Mouse (Mus musculus) megakaryocyte, embryonic 14.5 days (primary cell): Measurements from ENCODE around the gene Foxd1. TPM values are rescaled to one million over a fixed set of nuclear protein-coding genes. Genes with fewer than 3 reads are reported as not detected.

Experiments used
- H3K27me3 ChIP-seq: replicated peaks from 2 replicates; pipeline ENCODE3; 2012; ENCODE audit warnings: inconsistent platforms
- H3K36me3 ChIP-seq: replicated peaks from 2 replicates; pipeline ENCODE3; 2012; ENCODE audit warnings: low read length, inconsistent platforms, mixed read lengths
- H3K4me1 ChIP-seq: 2 replicates; pipeline ENCODE4 v1.6.1; 2012; ENCODE audit warnings: inconsistent platforms
- H3K4me3 ChIP-seq: replicated peaks from 2 replicates; pipeline ENCODE3; 2012; ENCODE audit warnings: moderate library complexity, mild to moderate bottlenecking, inconsistent platforms
- H3K9me3 ChIP-seq: 2 replicates; pipeline ENCODE4 v1.6.1; 2012; ENCODE audit warnings: inconsistent platforms
- FLI1 ChIP-seq: IDR thresholded peaks from 2 replicates; pipeline ENCODE4 v1.6.1; 2012; ENCODE audit warnings: low read length, inconsistent platforms, mixed read lengths
- GATA1 ChIP-seq: IDR thresholded peaks from 3 replicates; pipeline ENCODE4 v1.6.1; 2012; ENCODE audit warnings: mixed read lengths, low read length, inconsistent platforms, borderline replicate concordance
- polyA plus RNA-seq: library from polyadenylated mRNA; stranded (reverse); fragments of >175 nt; gene quantifications from 2 replicates; pipeline ENCODE4 v1.2.3, GENCODE M21; 2012; ENCODE audit warnings: low replicate concordance; ENCODE audit not compliant: insufficient read depth

Foxd1 gene
- polyA plus RNA-seq, 1 experiment, result 0.02 TPM

GRCm38 (mm10) chr13:98382751-98383150 is 28.7 kb downstream of the Foxd1 start:
- Histone ChIP-seq H3K4me1 (no peaks in the 10 kb centered on the region), H3K9me3 (peaks cover 27% of the 10 kb centered on the region), H3K4me3 (no peak overlapping the region), H3K27me3 (peaks cover 15% of the 10 kb centered on the region), H3K36me3 (no peaks in the 10 kb centered on the region)
- TF ChIP-seq GATA1 (no peak), FLI1 (no peak)

- H3K9me3 ChIP-seq, result peaks cover 27% of the 10 kb centered on the region
- no peaks in the 10 kb centered on the region for H3K36me3 ChIP-seq
- TF ChIP-seq FLI1, result no peak
- H3K27me3 ChIP-seq, result peaks cover 27% of the 10 kb centered on the region
- H3K4me3 ChIP-seq, result no peak overlapping the region
- H3K4me1 ChIP-seq, result no peaks in the 10 kb centered on the region
Measured at GRCm38 (mm10) chr13:98383911-98384498, 30.0 kb downstream of the Foxd1 start.

GRCm38 (mm10) chr13:98385877-98386276 is 31.8 kb downstream of the Foxd1 start:
- no peak overlapping the region for H3K4me3 ChIP-seq
- no peaks in the 10 kb centered on the region for H3K4me1 ChIP-seq
- H3K27me3 ChIP-seq, result peaks cover 45% of the 10 kb centered on the region
- H3K9me3 ChIP-seq, result peaks cover 22% of the 10 kb centered on the region
- no peaks in the 10 kb centered on the region for H3K36me3 ChIP-seq
- TF ChIP-seq GATA1, result no peak
- no peak for TF ChIP-seq FLI1

GRCm38 (mm10) chr13:98389092-98389491 is 35.0 kb downstream of the Foxd1 start:
- Histone ChIP-seq H3K4me3 (no peak overlapping the region), H3K36me3 (no peaks in the 10 kb centered on the region), H3K27me3 (peaks cover 63% of the 10 kb centered on the region), H3K9me3 (peaks cover 11% of the 10 kb centered on the region), H3K4me1 (peaks cover 3% of the 10 kb centered on the region; the same call in 1 of the 2 replicates)
- TF ChIP-seq GATA1 (no peak), FLI1 (no peak)

- H3K36me3 ChIP-seq, result no peaks in the 10 kb centered on the region
- peaks cover 11% of the 10 kb centered on the region for H3K9me3 ChIP-seq
- H3K27me3 ChIP-seq, result peaks cover 63% of the 10 kb centered on the region
- no peak overlapping the region for H3K4me3 ChIP-seq
- peaks cover 3% of the 10 kb centered on the region; the same call in 1 of the 2 replicates for H3K4me1 ChIP-seq
- no peak for TF ChIP-seq FLI1
Measured at GRCm38 (mm10) chr13:98390363-98390762, 36.3 kb downstream of the Foxd1 start.

GRCm38 (mm10) chr13:98390771-98391634 is 37.0 kb downstream of the Foxd1 start:
- no peaks in the 10 kb centered on the region for H3K36me3 ChIP-seq
- TF ChIP-seq FLI1 (no peak), GATA1 (no peak)
- no peak overlapping the region for H3K4me3 ChIP-seq
- peaks cover 11% of the 10 kb centered on the region for H3K9me3 ChIP-seq
- peaks cover 3% of the 10 kb centered on the region; the same call in 1 of the 2 replicates for H3K4me1 ChIP-seq
- H3K27me3 ChIP-seq, result peaks cover 63% of the 10 kb centered on the region

- H3K27me3 ChIP-seq, result peaks cover 63% of the 10 kb centered on the region
- no peak overlapping the region for H3K4me3 ChIP-seq
- no peak for TF ChIP-seq FLI1
- TF ChIP-seq GATA1, result no peak
- H3K9me3 ChIP-seq, result peaks cover 7% of the 10 kb centered on the region
- peaks cover 3% of the 10 kb centered on the region; the same call in 1 of the 2 replicates for H3K4me1 ChIP-seq
- H3K36me3 ChIP-seq, result no peaks in the 10 kb centered on the region
Measured at GRCm38 (mm10) chr13:98391635-98391990, 37.6 kb downstream of the Foxd1 start.

GRCm38 (mm10) chr13:98392031-98392430 is 38.0 kb downstream of the Foxd1 start:
- peaks cover 63% of the 10 kb centered on the region for H3K27me3 ChIP-seq
- H3K4me3 ChIP-seq, result no peak overlapping the region
- H3K36me3 ChIP-seq, result no peaks in the 10 kb centered on the region
- H3K9me3 ChIP-seq, result peaks cover 11% of the 10 kb centered on the region
- TF ChIP-seq FLI1, result no peak
- TF ChIP-seq GATA1, result no peak
- H3K4me1 ChIP-seq, result peaks cover 3% of the 10 kb centered on the region; the same call in 1 of the 2 replicates

GRCm38 (mm10) chr13:98393356-98394070 is 39.5 kb downstream of the Foxd1 start:
- H3K27me3 ChIP-seq, result peaks cover 59% of the 10 kb centered on the region
- TF ChIP-seq GATA1 (no peak), FLI1 (no peak)
- H3K9me3 ChIP-seq, result peaks cover 11% of the 10 kb centered on the region
- no peak overlapping the region for H3K4me3 ChIP-seq
- peaks cover 3% of the 10 kb centered on the region; the same call in 1 of the 2 replicates for H3K4me1 ChIP-seq
- H3K36me3 ChIP-seq, result no peaks in the 10 kb centered on the region

Other genes with a start within 250 kb of the Foxd1 start
- not detected in 2 replicates for gene Arhgef28, start 147.8 kb upstream of the Foxd1 start, polyA plus RNA-seq
- 2.7 TPM in 1 of 2 replicates, not detected in the other for gene Utp15, start 91.2 kb upstream of the Foxd1 start, polyA plus RNA-seq
- gene Ankra2, start 91.2 kb upstream of the Foxd1 start, polyA plus RNA-seq, result 9.7 and 43.3 TPM in 2 replicates
- gene Gm21976, start 74.4 kb upstream of the Foxd1 start, polyA plus RNA-seq, result not detected in 2 replicates
- gene Btf3, start 37.2 kb upstream of the Foxd1 start, polyA plus RNA-seq, result 63.1 and 151 TPM in 2 replicates
- 5.4 and 10.2 TPM in 2 replicates for gene Gm10320, start 137.8 kb downstream of the Foxd1 start, polyA plus RNA-seq